Mouse (Mus musculus) cerebellum, postnatal 4 days (tissue): ENCODE measurements around the gene Atp10a.

ENCODE experiments used
- DNase-seq, 2 experiments: peaks; one replicate each; pipeline ENCODE4 v3.0.0; 2022; ENCODE audit warnings: low spot score in 2 of 2, mixed read lengths in 1 of 2

Atp10a gene

GRCm38 (mm10) chr7:58655866-58656265 lies at the start of gene Atp10a:
Gene Atp10a (plus strand): TSS chr7:58656166.
- DNase-seq, result no peak

- no peak for DNase-seq
Observed at GRCm38 (mm10) chr7:58618048-58618447, 37.9 kb upstream of the Atp10a start.

DNA sequence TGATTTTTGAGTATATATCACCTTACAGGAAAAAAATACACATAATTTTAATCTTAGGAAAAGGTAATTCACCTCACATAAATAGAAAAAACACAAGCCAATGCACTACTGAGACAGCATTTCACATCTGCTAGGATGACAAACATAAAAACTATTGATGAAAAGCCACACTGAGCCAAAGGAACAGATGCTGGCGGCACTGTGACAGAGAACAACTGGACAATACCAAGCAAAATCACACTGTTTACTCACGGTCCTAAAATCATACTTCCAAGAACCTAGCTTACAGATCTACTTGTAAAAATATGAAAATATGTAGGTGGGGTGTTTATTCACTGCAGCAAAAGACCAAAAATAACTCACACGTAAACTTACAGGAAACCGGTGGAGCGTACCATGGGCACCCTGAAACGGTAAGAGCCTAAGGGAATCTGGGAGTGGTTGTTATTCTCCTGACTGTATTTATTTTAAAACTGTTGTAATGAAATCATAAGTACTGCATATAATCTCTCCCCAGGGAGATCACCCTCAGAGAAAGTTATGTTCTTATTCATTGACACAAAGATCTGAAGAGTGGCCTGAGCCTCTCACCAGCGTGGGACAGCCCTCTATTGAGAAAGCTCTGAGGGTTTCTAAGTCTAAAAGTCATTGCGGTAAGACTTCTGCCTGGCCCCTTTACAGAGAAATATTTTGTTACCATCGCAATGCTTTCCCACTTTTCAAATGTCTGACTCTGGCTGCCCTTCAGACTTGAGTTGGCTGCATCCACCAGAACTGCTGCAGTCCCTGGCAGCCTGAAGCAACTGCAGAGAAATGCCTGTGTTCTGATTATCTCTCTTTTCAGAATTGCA lies 29.4 kb upstream of the Atp10a start:
- peak in 1 of 2 experiments; percentile 4 for DNase-seq

DNA sequence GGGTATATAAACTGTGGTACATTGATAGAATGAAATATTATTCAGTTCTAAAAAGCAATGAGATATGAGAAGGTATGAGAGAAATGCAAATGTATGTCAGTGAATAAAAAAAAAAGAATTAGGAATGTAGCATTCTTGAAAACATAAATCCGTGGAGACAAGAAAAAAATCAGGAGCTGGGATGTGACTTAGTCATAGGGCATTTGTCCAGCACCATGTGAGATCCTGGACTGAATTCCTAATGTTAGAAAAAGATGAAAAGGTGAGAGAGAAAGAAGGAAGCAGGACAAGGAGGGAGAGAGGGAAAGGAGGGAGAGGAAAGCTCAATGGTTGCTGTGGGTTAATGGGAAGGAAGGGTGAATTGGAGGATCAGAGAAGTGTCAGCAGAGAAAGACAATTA lies 28.6 kb upstream of the Atp10a start:
- no peak for DNase-seq

DNA sequence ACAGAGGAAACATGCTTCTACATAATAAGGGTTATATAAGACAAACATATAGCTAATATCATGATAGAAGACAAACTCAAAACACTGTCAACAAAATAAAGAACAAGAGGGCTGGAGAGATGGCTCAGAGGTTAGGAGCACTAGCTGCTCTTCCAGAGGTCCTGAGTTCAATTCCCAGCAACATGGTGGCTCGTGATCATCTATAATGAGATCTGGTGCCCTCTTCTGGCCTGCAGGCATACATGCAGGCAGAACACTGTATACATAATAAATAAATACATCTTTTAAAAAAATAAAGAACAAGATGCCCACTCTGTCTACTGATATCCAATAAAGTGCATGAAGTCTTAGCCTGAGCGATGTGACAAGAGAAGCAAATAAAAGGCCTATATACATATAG lies 26.7 kb upstream of the Atp10a start:
- no peak for DNase-seq

DNA sequence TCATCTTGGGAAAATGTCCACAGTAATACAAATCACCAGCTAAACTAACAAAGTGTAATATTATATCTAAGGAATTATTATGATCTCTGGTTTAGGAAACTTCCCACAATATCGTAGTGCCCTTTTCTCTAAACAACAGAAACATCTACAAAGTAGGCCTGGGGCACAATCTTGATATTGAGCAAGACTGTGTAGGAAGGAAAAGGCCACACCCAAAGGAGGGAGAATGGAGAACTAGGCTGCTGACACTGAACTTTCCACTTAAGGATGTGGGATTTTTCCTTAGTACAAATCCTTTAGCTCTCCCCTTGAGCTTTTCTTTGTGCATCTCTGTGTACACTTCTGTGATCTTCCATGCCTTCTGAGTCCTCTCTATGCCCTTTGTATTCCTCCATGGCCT lies 22.3 kb upstream of the Atp10a start:
- DNase-seq, result no peak

- DNase-seq, result no peak
Observed at GRCm38 (mm10) chr7:58639676-58640075, 16.3 kb upstream of the Atp10a start.

DNA sequence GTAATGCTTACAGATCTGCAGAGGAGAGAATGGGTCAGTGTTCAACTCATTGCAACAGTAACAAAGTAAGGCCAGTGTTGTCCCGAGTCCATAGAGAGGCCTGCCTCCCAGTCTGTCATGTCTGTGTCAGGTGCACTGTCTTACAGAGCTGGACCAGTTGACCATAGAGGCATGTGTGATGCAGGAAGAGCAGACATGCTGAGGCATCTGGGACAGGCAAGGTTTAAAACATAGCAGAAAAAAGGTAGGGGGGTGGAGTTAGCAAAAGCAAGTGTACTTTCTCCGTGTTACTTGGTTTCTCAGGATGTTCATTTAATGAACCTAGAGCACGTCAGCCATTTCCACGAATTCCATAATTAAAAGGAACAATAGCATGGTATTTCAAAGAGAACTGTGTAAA lies 15.5 kb upstream of the Atp10a start:
- no peak for DNase-seq

GRCm38 (mm10) chr7:58641916-58642315 lies 14.1 kb upstream of the Atp10a start:
- no peak for DNase-seq

DNA sequence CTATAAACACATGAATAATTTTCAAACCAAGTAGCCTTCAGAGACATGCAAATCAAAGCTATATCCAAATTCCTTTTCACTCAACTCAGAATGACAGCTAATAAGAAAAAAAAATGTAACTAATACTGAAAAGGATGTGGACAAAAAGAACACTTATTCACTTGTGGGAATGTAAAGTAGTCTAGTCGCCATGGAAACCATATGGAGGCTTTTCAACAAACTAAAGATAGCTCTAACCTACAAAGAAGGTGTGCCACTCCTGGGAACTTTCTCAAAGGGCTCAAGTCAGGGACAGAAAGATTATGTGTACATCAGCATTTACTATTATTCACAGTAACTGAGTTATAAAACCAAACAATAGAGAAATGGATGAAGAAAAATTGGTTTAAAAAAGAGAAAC lies 8.6 kb upstream of the Atp10a start:
- no peak for DNase-seq

- DNase-seq, result peak in 1 of 2 experiments; percentile 22
Observed at GRCm38 (mm10) chr7:58657913-58658789, 2.2 kb downstream of the Atp10a start.

- DNase-seq, result no peak
Observed at GRCm38 (mm10) chr7:58658790-58659405, 2.9 kb downstream of the Atp10a start.

GRCm38 (mm10) chr7:58660046-58660445 lies 4.1 kb downstream of the Atp10a start:
- DNase-seq, result no peak

GRCm38 (mm10) chr7:58660665-58661064 lies 4.7 kb downstream of the Atp10a start:
- no peak for DNase-seq

- DNase-seq, result no peak
Observed at GRCm38 (mm10) chr7:58661076-58661475, 5.1 kb downstream of the Atp10a start.

- DNase-seq, result no peak
Observed at GRCm38 (mm10) chr7:58668617-58669016, 12.7 kb downstream of the Atp10a start.

DNA sequence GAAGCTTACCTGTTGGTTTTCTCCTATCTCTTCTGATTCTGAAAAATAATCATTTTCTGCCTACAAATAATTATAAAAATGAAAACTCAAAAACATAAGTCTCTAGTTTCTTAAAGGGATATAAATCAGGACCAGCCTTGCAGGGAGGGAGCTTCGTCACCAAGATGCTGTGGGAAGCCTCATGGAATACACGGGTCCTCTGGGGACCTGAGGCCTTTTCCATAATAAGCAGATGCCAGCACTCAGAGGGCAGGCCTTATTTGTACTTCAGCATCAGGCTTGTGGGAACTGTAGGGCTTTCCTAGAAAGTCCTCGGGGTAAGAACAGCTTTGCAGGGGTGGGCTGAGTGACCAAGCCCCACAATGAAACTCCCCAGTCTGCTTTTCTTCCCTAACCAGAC lies 20.1 kb downstream of the Atp10a start:
- no peak for DNase-seq

DNA sequence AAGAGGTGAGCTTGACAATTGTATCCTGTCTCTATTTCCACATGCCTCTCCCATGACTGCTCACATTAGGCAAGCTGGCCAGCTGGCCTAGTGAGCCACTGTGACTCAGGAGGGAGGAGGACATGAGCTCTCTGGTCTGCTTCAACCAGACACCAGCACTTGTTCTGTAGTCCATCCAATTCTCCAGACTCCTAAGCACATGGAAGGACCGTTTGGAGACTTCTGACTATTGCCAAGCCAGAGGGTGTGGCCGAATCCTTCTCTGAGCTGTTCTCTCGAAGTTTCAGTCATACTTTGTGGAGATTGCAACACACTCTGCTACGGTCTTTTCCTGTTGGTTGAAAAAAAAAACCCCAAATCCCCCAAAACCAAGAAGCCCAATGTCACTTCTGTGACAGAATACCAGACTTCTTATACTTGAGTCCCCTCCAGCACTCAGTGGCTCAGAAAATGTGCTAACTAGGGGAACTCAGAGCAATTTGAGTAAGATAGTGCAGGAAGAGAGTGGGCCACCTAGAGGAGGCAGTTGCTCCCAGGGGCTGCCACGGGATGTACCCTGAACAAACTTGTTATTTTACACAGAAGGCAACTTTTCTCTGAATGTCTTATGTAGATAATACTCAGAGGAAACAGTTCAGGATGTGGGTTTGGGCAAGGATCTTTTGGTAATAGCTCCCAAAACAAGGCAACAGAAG lies 21.3 kb downstream of the Atp10a start:
- DNase-seq, result no peak

DNA sequence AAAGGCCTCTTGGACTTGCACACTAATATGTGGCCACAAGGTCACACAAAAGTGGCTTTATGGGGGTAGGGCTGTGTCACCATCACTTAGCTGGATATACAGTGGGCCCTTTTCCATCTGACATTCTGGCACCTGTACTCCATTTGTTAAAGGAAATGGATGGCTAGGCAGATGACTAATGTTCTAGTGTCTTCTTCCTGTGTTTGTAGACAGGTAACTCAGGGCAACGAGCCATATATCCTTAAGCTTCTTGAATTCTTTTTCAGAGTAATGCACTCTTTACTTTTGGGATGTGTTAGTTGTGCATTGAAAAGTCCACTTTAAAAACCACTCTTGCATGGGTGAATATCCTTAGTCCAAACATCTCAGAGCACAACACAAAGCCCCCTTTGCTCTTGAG lies 30.0 kb downstream of the Atp10a start:
- DNase-seq, result no peak

GRCm38 (mm10) chr7:58686573-58686972 lies 30.6 kb downstream of the Atp10a start:
- no peak for DNase-seq

GRCm38 (mm10) chr7:58686997-58687396 lies 31.0 kb downstream of the Atp10a start:
- DNase-seq, result no peak
